Mouse (Mus musculus) erythroblast, embryonic 14.5 days (primary cell): Measurements from ENCODE around the gene 9430097D07Rik. TPM values are rescaled to one million over a fixed set of nuclear protein-coding genes. Genes with fewer than 3 reads are reported as not detected.
A peak's percentile ranks its signal among the peaks of the same experiment; 100 is the strongest.

Experiments
- H3K27me3 ChIP-seq: 2 replicates; pipeline ENCODE4 v1.6.1; 2012; ENCODE audit warnings: inconsistent platforms; ENCODE audit not compliant: control insufficient read depth
- H3K36me3 ChIP-seq: 2 replicates; pipeline ENCODE4 v1.6.1; 2012; ENCODE audit warnings: mild to moderate bottlenecking, inconsistent platforms; ENCODE audit not compliant: control insufficient read depth
- H3K4me1 ChIP-seq: 2 replicates; pipeline ENCODE4 v1.6.1; 2012; ENCODE audit warnings: inconsistent platforms; ENCODE audit not compliant: control insufficient read depth
- H3K4me3 ChIP-seq: replicated peaks from 2 replicates; pipeline ENCODE3; 2012; ENCODE audit warnings: moderate library complexity, mild to moderate bottlenecking, inconsistent platforms
- H3K9me3 ChIP-seq: 2 replicates; pipeline ENCODE4 v1.6.1; 2012; ENCODE audit warnings: low read length, inconsistent platforms, mixed read lengths; ENCODE audit not compliant: control insufficient read depth
- GATA1 ChIP-seq: IDR thresholded peaks from 2 replicates; pipeline ENCODE4 v1.6.1; 2012; ENCODE audit warnings: low read length, inconsistent platforms, mixed read lengths
- TAL1 ChIP-seq: IDR thresholded peaks from 3 replicates; pipeline ENCODE4 v1.6.1; 2012; ENCODE audit warnings: low read length, inconsistent platforms, mixed read lengths
- polyA plus RNA-seq: library from polyadenylated mRNA; stranded (reverse); fragments of >175 nt; gene quantifications from 2 replicates; pipeline ENCODE4 v1.2.3, GENCODE M21; 2012

Gene 9430097D07Rik
- polyA plus RNA-seq, 1 experiment: not detected

- Histone ChIP-seq H3K4me3 (peak overlapping the region; percentile 70), H3K9me3 (no peaks in the 10 kb centered on the region), H3K27me3 (peaks cover 11% of the 10 kb centered on the region), H3K36me3 (peaks cover 27% of the 10 kb centered on the region), H3K4me1 (peaks cover 30% of the 10 kb centered on the region)
- TF ChIP-seq GATA1: no peak
- no peak for TF ChIP-seq TAL1
Measured at GRCm38 (mm10) chr2:32572196-32572595, 3.3 kb downstream of the 9430097D07Rik start.

DNA sequence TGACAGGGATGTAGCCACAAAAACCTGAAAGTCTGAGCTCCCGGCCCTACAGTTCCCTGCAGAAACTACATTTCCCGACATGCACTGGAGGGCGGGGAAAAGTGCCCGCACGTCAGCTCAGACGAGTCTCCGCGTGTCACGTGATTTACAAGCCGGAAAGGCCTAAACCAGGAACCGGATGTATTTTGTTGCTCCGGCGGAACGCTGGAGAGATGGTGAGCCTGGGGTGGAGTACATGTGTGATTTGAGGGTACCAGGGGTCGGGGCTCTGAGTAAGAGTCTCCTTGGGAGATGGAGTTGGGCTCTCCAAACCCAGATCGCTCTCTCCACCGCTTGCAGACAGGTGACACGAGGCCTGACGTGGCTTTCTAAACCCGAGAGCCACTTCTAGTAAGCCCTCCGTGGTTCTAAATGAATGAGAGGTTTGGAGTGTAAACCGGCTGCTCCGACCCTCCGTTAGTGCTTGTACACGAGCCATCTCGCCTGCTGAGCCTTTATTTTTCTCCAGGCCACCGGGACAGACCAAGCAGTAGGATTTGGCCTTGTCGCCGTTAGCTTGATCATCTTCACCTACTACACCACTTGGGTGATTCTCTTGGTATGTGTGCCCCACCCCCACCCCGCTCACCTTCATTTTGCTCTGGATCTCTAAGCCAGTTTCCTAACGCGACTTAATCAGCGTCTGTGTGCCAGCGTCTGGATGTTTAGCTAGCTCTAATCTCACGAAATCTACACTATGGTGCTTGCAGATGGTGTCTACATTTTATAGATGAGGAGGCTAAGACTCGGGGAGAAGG, 4.6 kb downstream of the 9430097D07Rik start, which contains the start of gene Dpm2:
Gene Dpm2, plus strand, starts transcription at position 161 of the 797 bp plus-strand sequence.
- H3K36me3 ChIP-seq: peaks cover 27% of the 10 kb centered on the region

DNA sequence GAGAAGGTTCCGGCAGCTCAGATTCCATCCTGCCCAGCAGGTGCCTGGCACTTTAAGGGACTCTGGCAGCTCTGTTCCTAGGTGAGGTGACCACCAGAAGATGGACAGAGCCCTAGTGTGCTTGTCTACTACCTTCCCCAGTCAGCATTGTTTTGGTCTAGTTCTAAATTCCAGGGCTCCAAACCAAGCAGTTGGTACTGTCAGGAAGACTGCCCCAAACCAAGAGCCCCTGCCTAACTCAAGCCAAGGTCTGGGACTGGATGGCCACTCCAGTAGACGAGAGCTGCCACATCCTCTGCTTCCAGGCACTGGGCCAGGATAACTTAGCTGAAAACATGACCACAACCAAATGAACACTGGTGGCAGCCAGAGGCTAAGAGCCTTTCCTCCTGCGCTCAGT, 6.5 kb downstream of the 9430097D07Rik start:
- peaks cover 27% of the 10 kb centered on the region for H3K36me3 ChIP-seq
- no peak for TF ChIP-seq GATA1
- no peak for TF ChIP-seq TAL1
- H3K4me1 ChIP-seq: peaks cover 20% of the 10 kb centered on the region

More for the DNA sequence above, 4.6 kb downstream of the 9430097D07Rik start, which contains the start of gene Dpm2:
- Histone ChIP-seq H3K4me1 (peaks cover 29% of the 10 kb centered on the region), H3K27me3 (peaks cover 7% of the 10 kb centered on the region), H3K9me3 (no peaks in the 10 kb centered on the region), H3K4me3 (peak within 1 kb of the TSS; percentile 70)
- no peak for TF ChIP-seq TAL1
- TF ChIP-seq GATA1: no peak

GRCm38 (mm10) chr2:32568149-32568548, 7.3 kb downstream of the 9430097D07Rik start:
- TF ChIP-seq GATA1: no peak
- no peak for TF ChIP-seq TAL1
- H3K36me3 ChIP-seq: peaks cover 20% of the 10 kb centered on the region
- H3K4me3 ChIP-seq: no peak overlapping the region
- peaks cover 20% of the 10 kb centered on the region for H3K4me1 ChIP-seq
- H3K27me3 ChIP-seq: no peaks in the 10 kb centered on the region
- no peaks in the 10 kb centered on the region for H3K9me3 ChIP-seq

More for the DNA sequence above, 6.5 kb downstream of the 9430097D07Rik start:
- Histone ChIP-seq H3K27me3 (no peaks in the 10 kb centered on the region), H3K4me3 (no peak overlapping the region), H3K9me3 (no peaks in the 10 kb centered on the region)

- H3K27me3 ChIP-seq: no peaks in the 10 kb centered on the region
- H3K4me1 ChIP-seq: peaks cover 9% of the 10 kb centered on the region
- peaks cover 8% of the 10 kb centered on the region; the same call in 1 of the 2 replicates for H3K36me3 ChIP-seq
- no peak overlapping the region for H3K4me3 ChIP-seq
- no peaks in the 10 kb centered on the region for H3K9me3 ChIP-seq
- TF ChIP-seq GATA1 (no peak), TAL1 (no peak)
Measured at GRCm38 (mm10) chr2:32566536-32567063, 8.9 kb downstream of the 9430097D07Rik start.

DNA sequence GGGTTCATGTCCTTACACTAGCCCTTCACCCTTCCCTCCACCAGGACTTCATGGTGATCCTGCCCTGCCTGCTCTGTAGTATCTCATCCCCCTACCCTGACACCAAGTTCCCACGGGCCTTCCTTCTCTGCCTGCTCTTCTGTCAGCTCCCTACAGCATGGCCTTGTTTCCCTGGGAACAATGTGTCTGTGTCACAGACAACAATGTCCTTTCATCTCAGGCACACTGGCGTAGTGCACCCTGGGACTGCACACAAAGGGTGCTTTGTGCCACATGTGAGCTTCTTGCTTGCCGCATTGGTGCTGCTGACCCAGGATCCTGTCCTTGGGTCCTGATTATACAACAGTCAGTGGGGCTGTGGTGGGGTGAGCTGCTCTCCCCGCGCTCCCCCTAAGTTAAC, 15.9 kb downstream of the 9430097D07Rik start:
- no peak overlapping the region for H3K4me3 ChIP-seq
- H3K27me3 ChIP-seq: no peaks in the 10 kb centered on the region
- TF ChIP-seq GATA1 (no peak), TAL1 (no peak)
- no peaks in the 10 kb centered on the region for H3K36me3 ChIP-seq
- H3K9me3 ChIP-seq: no peaks in the 10 kb centered on the region
- peaks cover 11% of the 10 kb centered on the region for H3K4me1 ChIP-seq

DNA sequence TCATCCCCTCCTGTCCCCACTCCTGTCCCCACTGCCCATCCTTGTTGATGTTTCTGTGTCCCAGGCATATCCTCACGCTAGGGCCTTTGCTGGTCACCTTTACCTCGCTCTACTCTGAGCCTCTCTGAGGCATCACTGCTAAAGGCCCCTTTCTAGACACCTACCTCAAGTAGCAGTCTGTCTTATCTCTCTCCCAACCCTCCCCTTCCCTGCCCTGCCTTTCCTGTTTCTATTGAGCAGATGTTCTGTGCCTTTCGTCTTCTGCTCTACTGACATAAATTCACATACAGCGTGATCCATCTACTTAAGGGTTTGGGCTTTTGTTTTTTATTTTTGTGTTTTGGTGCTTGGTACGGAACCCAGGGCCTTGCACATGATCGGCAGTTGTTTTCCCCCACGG, 19.5 kb downstream of the 9430097D07Rik start:
- no peaks in the 10 kb centered on the region for H3K9me3 ChIP-seq
- no peak overlapping the region for H3K4me3 ChIP-seq
- TF ChIP-seq TAL1 (no peak), GATA1 (no peak)
- no peaks in the 10 kb centered on the region for H3K27me3 ChIP-seq
- H3K36me3 ChIP-seq: no peaks in the 10 kb centered on the region
- peaks cover 13% of the 10 kb centered on the region for H3K4me1 ChIP-seq

DNA sequence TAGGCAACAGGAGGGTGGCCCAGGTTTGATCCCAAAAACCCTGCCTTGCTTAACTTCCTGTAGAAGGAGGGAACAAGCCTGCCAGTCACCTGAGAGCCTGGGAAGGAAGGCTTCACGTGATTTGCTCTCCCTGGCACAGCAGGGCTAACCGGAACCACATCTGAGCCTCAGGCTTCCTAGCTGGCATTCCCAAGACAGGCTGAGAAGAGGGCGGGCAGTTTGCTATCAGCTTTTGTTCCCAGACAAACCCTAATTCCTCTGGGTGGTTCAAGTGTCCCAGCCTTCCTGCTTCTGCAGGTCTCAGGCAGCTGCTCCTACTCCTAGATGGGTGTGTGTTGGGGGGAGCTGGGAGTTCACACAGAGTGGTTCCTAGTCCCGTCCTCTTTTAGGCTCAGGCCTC, 20.0 kb downstream of the 9430097D07Rik start:
- Histone ChIP-seq H3K36me3 (no peaks in the 10 kb centered on the region), H3K4me1 (peaks cover 11% of the 10 kb centered on the region), H3K27me3 (no peaks in the 10 kb centered on the region), H3K9me3 (no peaks in the 10 kb centered on the region), H3K4me3 (no peak overlapping the region)
- TF ChIP-seq TAL1 (no peak), GATA1 (no peak)

GRCm38 (mm10) chr2:32553592-32554148, 21.8 kb downstream of the 9430097D07Rik start:
- Histone ChIP-seq H3K36me3 (no peaks in the 10 kb centered on the region), H3K9me3 (no peaks in the 10 kb centered on the region), H3K4me1 (peaks cover 2% of the 10 kb centered on the region; the same call in 1 of the 2 replicates), H3K27me3 (no peaks in the 10 kb centered on the region), H3K4me3 (no peak overlapping the region)
- TF ChIP-seq GATA1: no peak
- TF ChIP-seq TAL1: no peak
